Mouse (Mus musculus) lung, embryonic 15.5 days (tissue): Measurements from ENCODE around the gene Dnajb11. TPM values are rescaled to one million over a fixed set of nuclear protein-coding genes. Genes with fewer than 3 reads are reported as not detected.

Experiments
- ATAC-seq: fragments of 200-750 bp; cut with Nextera tagmentation; 2 replicates; pipeline ENCODE4 v1.8.0; 2017; ENCODE audit warnings: moderate number of reproducible peaks, borderline replicate concordance; ENCODE audit not compliant: low FRiP score, low TSS enrichment; ENCODE audit errors: extremely low read depth
- H3K27ac ChIP-seq: fragments of 300-500 bp; sonication (generic); 2 replicates; pipeline ENCODE4 v1.5.1; 2015; ENCODE audit warnings: moderate library complexity, mild to moderate bottlenecking, inconsistent platforms
- H3K27me3 ChIP-seq: fragments of 300-500 bp; sonication (generic); 2 replicates; pipeline ENCODE4 v1.6.1; 2015; ENCODE audit warnings: inconsistent platforms
- H3K36me3 ChIP-seq: fragments of 300-500 bp; sonication (generic); 2 replicates; pipeline ENCODE4 v1.6.1; 2015; ENCODE audit warnings: inconsistent platforms
- H3K4me1 ChIP-seq: fragments of 300-500 bp; sonication (generic); 2 replicates; pipeline ENCODE4 v1.6.1; 2015; ENCODE audit warnings: inconsistent platforms
- H3K4me2 ChIP-seq: fragments of 300-500 bp; sonication (generic); 2 replicates; pipeline ENCODE4 v1.6.1; 2015; ENCODE audit warnings: inconsistent platforms, mild to moderate bottlenecking, moderate library complexity
- H3K4me3 ChIP-seq: fragments of 300-500 bp; sonication (generic); 2 replicates; pipeline ENCODE4 v1.5.1; 2015; ENCODE audit warnings: mild to moderate bottlenecking, inconsistent platforms
- H3K9ac ChIP-seq: fragments of 300-500 bp; sonication (generic); 2 replicates; pipeline ENCODE4 v1.6.1; 2015; ENCODE audit warnings: inconsistent platforms
- H3K9me3 ChIP-seq: fragments of 300-500 bp; sonication (generic); 2 replicates; pipeline ENCODE4 v1.6.1; 2016; ENCODE audit warnings: inconsistent platforms
- WGBS: fragments of 180-500 bp; shearing (Covaris S2); methylation state at CpG from one replicate; pipeline ENCODE4 v1.1.7; 2015; 5-methylcytosine and 5-hydroxymethylcytosine counted together
- polyA plus RNA-seq: library from polyadenylated mRNA; unstranded; fragments of >200 nt; fragmentation: Nextera tagmentation; extraction: Ambion mirVana; gene quantifications from 2 replicates; pipeline ENCODE4 v1.2.1, GENCODE M21; 2015

Dnajb11 gene
- polyA plus RNA-seq, 1 experiment from 2014 or later: 109 TPM

- H3K27ac ChIP-seq: no peak overlapping the region
- H3K4me1 ChIP-seq: no peaks in the 10 kb centered on the region
- H3K27me3 ChIP-seq: no peaks in the 10 kb centered on the region
- H3K9me3 ChIP-seq: no peaks in the 10 kb centered on the region
- H3K4me2 ChIP-seq: no peak overlapping the region
- ATAC-seq: no peak
- no peak overlapping the region for H3K9ac ChIP-seq
- H3K4me3 ChIP-seq: no peak overlapping the region
- 63% methylated on average over 6 of the region's 6 CpGs for WGBS
- no peaks in the 10 kb centered on the region for H3K36me3 ChIP-seq
These were observed 55.2 kb downstream of the Dnajb11 start for GRCm38 (mm10) chr16:22912886-22913285.

GRCm38 (mm10) chr16:22914276-22914675 lies 56.6 kb downstream of the Dnajb11 start:
- H3K4me1 ChIP-seq: no peaks in the 10 kb centered on the region
- H3K4me2 ChIP-seq: no peak overlapping the region
- no peak for ATAC-seq
- no peaks in the 10 kb centered on the region for H3K9me3 ChIP-seq
- H3K9ac ChIP-seq: no peak overlapping the region
- H3K27me3 ChIP-seq: no peaks in the 10 kb centered on the region
- no peak overlapping the region for H3K4me3 ChIP-seq
- H3K36me3 ChIP-seq: no peaks in the 10 kb centered on the region
- no peak overlapping the region for H3K27ac ChIP-seq

- Histone ChIP-seq H3K27me3 (no peaks in the 10 kb centered on the region), H3K27ac (no peak within 1 kb of the TSS), H3K36me3 (no peaks in the 10 kb centered on the region), H3K4me1 (no peaks in the 10 kb centered on the region), H3K4me3 (no peak within 1 kb of the TSS), H3K4me2 (no peak within 1 kb of the TSS), H3K9ac (no peak within 1 kb of the TSS), H3K9me3 (no peaks in the 10 kb centered on the region)
- WGBS: 81% methylated on average over 5 of the region's 5 CpGs
- no peak for ATAC-seq
These were observed 60.4 kb downstream of the Dnajb11 start, which contains the start of gene Fetub for GRCm38 (mm10) chr16:22918034-22918433. Fetub (plus strand) TSS chr16:22918334.

- H3K4me3 ChIP-seq: no peak overlapping the region
- 73% methylated on average over 15 of the region's 15 CpGs for WGBS
These were observed 61.1 kb downstream of the Dnajb11 start for GRCm38 (mm10) chr16:22918664-22919312.

GRCm38 (mm10) chr16:22919971-22920854 lies 62.6 kb downstream of the Dnajb11 start:
- ATAC-seq: no peak
- H3K36me3 ChIP-seq: no peaks in the 10 kb centered on the region
- no peak overlapping the region for H3K27ac ChIP-seq
- H3K9ac ChIP-seq: no peak overlapping the region
- 41% methylated on average over 18 of the region's 18 CpGs for WGBS
- no peak overlapping the region for H3K4me3 ChIP-seq
- H3K4me2 ChIP-seq: peak overlapping the region; percentile 7; the same call in 1 of the 2 replicates
- no peaks in the 10 kb centered on the region for H3K9me3 ChIP-seq
- H3K4me1 ChIP-seq: no peaks in the 10 kb centered on the region
- H3K27me3 ChIP-seq: no peaks in the 10 kb centered on the region

More at GRCm38 (mm10) chr16:22918664-22919312, 61.1 kb downstream of the Dnajb11 start:
- Histone ChIP-seq H3K4me1 (no peaks in the 10 kb centered on the region), H3K27me3 (no peaks in the 10 kb centered on the region), H3K36me3 (no peaks in the 10 kb centered on the region), H3K4me2 (no peak overlapping the region), H3K9ac (no peak overlapping the region), H3K9me3 (no peaks in the 10 kb centered on the region), H3K27ac (no peak overlapping the region)
- ATAC-seq: no peak

- Histone ChIP-seq H3K4me3 (no peak overlapping the region), H3K9ac (no peak overlapping the region), H3K36me3 (no peaks in the 10 kb centered on the region), H3K4me2 (no peak overlapping the region), H3K9me3 (no peaks in the 10 kb centered on the region), H3K4me1 (no peaks in the 10 kb centered on the region), H3K27ac (no peak overlapping the region), H3K27me3 (no peaks in the 10 kb centered on the region)
- WGBS: 91% methylated on average over 5 of the region's 5 CpGs
- no peak for ATAC-seq
These were observed 64.1 kb downstream of the Dnajb11 start for GRCm38 (mm10) chr16:22921761-22922160.

- 67% methylated on average over 4 of the region's 4 CpGs for WGBS
- Histone ChIP-seq H3K4me2 (no peak overlapping the region), H3K9me3 (no peaks in the 10 kb centered on the region), H3K27me3 (no peaks in the 10 kb centered on the region), H3K27ac (no peak overlapping the region), H3K9ac (no peak overlapping the region), H3K36me3 (no peaks in the 10 kb centered on the region), H3K4me3 (no peak overlapping the region), H3K4me1 (no peaks in the 10 kb centered on the region)
- ATAC-seq: no peak
These were observed 64.8 kb downstream of the Dnajb11 start for GRCm38 (mm10) chr16:22922433-22922832.

Other genes starting within 250 kb of the Dnajb11 start
- 0.79 and 1.1 TPM in 2 replicates for gene Dgkg, start 200.6 kb upstream of the Dnajb11 start, polyA plus RNA-seq
- not detected in 2 replicates for gene Crygs, start 46.3 kb upstream of the Dnajb11 start, polyA plus RNA-seq
- 25.6 and 26.9 TPM in 2 replicates for gene Tbccd1, start 176 bp upstream of the Dnajb11 start, polyA plus RNA-seq
- gene Ahsg, start 33.4 kb downstream of the Dnajb11 start, polyA plus RNA-seq: 2.9 and 11.2 TPM in 2 replicates
- 0.15 TPM in 1 of 2 replicates, not detected in the other for gene Fetub, start 60.5 kb downstream of the Dnajb11 start, polyA plus RNA-seq
- not detected in 2 replicates for gene Hrg, start 93.2 kb downstream of the Dnajb11 start, polyA plus RNA-seq
- gene Kng2, start 171.6 kb downstream of the Dnajb11 start, polyA plus RNA-seq: 0.16 and 0.31 TPM in 2 replicates
- gene Kng1, start 200.0 kb downstream of the Dnajb11 start, polyA plus RNA-seq: 0.59 and 4.1 TPM in 2 replicates
- 202 and 203 TPM in 2 replicates for gene Eif4a2, start 249.6 kb downstream of the Dnajb11 start, polyA plus RNA-seq